Mouse (Mus musculus): ENCODE data around the gene Ccdc114.
A peak's percentile ranks its signal among the peaks of the same experiment; 100 is the strongest.
"Not testable (repeated sequence)": the region's sequence is repeated elsewhere in the genome, so short reads cannot be mapped to it uniquely, and the experiment has no call there.

Ccdc114 gene

DNA sequence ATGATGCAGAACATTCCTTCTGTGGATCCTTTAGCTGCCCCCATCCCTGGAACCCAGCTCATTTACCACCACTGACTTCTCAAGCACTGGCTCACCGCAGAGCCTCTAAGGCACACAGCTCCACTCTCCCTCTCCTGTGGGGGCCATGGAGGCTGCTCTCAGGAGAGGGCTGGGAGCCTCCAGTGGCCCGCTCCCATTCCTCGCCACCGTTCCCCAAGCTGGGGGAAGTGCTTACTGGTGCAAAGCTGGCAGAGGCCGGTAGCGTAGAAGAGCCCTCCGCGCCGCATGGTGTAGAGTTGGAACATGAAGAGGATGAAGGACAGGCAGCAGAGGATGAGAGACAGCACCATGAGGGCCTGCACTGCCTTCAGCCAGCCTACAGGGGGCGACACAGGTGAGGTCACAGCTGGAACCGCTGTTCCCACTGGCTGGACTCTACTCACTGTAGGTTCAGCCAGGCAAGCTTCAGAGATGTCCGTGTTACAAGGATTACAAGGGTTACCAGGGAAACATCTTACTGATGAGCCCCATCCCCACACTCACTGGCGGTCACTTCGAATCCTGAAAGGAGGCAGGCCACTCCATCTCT, 4.7 kb upstream of the Ccdc114 start:
- DNase-seq, result no peak

DNA sequence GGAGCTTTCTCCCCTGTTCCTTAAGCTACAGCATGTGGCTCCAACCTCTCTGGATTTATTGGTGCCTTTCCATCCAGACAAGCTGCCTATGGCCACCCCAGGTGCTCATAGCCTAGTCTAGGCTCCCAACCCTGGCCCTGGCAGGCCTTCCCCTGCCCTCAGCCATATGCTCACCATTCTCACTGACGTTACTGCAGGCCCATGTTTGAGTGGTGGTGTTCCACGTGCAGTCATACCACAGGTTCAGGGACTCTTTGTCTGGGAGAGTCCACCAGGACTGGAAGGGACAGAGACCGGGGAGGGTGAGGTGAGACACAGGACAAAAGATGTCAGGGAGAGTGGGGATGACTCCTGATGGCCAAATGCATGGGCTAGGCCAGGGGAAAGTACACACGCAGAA, 4.1 kb upstream of the Ccdc114 start:
- no peak for DNase-seq

DNA sequence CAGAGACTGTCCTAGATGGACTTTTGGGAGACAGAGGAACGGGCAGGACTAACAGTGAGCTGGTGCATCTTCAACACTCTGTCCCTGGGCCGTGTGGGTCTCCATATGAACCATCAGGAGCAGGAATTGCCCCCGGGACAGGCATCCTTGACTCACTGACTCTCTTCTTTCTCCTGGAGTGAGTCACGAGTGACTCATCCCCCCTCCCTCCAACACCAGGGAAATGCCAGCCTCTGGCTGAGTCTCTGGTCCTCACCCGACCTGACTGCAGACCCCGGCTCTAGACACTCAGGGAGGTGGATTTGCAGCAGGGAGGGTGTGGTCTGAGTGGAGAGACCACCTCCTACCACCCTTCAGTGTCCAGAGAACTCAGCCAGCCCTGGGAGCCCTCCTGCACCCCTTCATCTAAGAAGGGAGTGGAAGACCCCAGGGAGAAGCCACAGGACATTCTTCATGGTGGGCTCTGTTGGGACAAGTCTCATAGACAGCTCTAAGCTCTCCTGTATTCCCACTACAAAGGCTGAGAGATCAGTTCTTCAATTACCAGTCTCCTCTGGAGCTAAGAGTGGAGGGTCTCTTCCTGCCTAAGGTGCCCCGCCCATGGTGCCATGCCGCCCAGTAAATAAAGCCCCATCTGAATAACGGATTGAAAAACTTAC, 3.2 kb upstream of the Ccdc114 start:
- no peak for DNase-seq

DNA sequence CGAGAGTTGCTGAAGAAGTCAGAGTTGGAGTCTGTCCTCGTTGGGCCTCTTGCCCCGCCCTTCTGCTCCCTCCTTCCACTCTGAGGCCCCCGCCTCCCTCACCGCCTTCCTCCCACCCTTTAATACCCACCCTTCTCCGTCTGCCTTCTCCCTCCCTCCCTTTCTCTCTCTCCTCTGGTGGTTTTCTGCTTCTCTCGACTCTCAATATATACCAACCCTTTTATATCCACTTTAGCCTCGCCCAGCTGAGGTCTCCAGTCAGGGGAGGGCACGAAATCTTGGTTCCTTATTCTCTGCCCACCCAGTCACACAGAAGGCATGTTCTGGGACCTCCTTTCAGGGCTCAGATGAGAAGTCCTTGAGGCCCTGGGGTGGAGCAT, 2.6 kb upstream of the Ccdc114 start, which contains the start of gene Emp3:
TSS of gene Emp3 (minus strand) at position 163 of the 380 bp plus-strand sequence.
- DNase-seq, result peak; percentile 63

DNA sequence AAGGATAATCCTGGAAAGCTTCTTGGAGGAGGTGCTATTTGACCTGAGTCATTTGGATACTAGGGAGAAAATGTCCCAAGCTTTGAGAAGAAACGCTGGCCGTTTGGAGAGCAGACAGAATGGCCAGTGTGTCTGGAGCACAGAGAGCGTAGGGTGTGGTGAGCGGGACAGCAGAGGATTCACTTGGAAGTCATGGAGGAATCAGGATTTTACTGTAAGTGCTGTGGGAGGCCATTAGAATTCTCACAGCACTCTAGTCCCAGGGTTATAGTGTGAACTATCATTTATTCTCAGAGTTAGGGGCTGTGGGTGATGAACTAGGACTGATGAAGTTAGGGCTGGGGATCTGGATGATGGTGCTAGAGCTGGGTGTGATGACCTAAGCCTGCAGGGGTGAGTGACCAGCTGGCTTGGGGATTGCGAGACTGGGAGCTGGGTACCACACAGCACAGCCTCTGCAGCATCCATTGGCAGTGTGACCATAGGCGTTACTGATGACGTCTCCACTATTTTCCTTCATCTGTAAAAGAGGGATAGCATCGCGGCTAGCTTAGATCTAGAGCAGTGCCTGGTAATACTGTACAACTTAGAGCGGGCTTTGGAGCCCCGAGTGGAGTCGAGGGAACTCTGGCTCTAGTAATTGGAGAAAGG, 1.8 kb upstream of the Ccdc114 start:
- DNase-seq, result no peak

DNA sequence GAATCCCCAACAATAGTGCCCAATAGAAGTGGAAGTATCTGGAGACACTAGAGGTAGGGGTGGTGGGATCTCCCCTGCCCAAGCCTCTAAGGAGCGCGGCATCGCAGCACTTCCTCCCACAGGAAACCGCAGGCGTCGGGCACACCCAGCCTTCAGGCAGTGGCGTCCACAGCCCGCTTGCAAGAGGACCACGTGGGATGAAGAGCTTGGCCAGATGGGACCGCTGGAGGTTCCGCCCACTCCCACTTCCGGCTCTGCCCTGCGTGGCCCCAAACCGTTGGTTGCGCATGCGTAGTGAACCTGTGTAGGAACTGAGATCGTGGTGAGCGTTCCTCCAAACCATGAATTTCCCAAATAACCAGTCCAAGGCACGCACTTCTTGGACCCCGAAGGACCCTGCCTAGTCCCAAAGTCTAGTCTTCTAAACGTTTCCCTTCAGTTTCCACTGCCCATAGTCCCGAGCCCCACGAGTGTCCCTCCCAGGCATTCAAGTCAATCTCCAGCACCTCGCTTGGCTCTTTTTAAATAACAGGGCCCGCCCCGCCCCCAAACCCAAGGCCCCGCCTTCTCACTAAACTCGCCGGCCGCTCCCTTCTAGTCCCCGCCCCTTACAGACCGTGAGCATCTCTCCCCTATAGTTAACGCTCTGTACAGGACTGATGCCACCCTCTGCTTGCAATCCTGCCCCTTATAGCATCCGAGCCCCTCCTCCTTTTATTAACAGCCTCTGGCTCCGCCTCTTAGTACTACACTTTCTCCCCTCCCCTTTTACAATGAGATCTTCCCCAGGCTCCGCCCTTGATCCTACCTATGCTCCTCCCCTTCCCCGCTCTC, 727 bp upstream of the Ccdc114 start:
- DNase-seq, result peak; percentile 97

DNA sequence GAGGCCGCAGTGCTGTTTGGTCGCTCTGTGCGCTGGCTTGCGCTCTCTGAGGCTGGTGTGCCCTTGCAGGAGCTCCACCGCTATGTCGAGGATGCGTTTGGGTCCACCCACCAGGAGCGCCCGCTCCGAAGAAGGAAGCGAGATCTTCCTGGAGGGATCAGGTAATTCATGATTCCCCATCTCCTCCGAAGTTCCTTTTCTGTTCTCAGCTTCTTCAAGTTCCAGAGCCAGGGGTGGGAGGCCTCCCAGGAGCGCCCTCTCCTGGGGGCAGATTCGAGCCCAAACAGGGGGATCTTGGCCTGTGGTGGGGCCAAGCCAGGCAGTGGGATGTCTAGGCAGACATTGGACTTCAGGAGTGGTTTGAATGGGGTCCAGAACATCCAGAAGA, 551 bp downstream of the Ccdc114 start:
- peak; percentile 57 for DNase-seq

DNA sequence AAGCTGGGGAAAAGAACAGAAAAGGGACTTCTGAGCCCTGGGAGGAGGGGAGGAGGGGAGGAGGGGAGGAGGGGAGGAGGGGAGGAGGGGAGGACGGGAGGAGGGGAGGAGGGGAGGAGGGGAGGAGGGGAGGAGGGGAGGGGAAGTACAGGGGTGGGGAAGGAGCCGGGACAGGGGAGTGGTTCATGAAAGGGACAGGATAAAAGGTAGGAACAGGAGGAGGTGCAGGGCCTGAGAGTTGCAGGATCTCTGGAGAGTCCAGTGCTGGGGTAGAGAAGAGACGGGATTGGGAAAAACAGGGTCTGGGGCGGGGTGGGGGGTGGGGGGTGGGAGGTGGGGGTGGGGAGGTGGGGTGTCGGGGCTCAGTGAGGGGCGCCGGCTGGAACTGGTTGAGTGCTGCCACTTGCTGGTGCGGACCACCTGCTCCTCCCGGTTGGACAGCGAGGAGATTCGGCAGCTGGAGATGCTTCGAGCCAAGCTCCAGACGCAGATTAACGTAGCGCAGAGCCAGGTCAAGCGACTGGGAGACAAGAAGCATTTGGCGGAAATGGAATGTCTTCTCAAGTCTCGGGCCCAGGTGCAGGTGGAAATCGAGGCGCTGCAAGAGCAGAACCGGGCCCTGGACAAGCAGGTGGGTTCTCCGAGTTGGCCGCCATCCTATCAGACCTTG, 4.9 kb downstream of the Ccdc114 start:
- DNase-seq, result no peak

DNA sequence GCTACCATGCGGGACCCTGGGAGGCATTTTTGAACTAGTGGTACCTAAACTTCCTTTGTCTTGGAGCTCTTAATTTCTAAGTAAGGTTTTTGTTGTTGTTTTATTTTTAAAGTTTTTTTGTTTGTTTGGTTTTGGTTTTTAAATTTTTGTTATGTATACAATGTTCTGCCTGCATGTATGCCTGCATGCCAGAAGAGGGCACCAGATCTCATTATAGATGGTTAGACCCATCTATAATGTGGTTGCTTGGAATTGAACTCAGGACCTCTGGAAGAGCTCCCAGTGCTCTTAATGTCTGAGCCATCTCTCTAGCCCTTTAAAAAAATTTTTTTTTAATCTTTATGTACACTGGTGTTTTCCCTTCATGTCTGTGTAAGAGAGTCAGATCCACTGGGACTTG, 5.8 kb downstream of the Ccdc114 start:
- DNase-seq, result no peak

DNA sequence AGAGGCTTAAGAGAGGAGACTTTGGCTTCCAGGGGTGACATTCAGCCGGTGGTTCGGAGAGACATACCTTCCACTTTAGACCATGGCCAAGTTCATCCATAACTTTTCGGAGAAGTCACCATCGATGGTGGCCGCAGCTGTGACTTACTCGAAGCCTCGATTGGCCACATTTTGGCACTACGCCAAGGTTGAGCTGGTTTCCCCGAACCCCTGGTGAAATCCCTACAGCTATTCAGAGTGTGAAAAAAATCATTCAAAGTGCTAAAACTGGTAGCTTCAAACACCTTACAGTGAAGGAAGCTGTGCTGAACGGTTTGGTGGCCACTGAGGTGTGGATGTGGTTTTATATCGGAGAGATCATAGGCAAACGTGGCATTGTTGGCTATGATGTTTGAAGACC, 9.9 kb downstream of the Ccdc114 start:
- DNase-seq, result not testable (repeated sequence)

DNA sequence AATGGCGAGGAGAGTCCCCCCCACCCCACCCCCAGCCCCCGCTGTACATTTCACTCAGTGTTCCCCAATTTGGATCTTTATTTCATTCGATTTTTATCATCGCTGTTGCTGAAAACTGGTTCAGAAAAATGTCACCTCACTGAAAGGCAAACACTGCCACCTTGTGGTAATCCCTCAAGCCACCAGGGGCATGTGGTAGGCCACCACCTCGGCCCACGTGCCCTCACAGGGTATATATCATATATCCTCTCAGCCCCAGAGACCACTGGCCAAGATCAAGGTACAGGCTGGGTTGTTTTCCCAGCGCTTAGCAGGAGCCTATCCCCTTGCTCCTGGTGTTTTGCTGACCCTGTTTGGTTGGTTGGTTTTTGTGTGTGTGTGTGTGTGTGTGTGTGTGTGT, 11.2 kb downstream of the Ccdc114 start:
- DNase-seq, result peak; percentile 72

DNA sequence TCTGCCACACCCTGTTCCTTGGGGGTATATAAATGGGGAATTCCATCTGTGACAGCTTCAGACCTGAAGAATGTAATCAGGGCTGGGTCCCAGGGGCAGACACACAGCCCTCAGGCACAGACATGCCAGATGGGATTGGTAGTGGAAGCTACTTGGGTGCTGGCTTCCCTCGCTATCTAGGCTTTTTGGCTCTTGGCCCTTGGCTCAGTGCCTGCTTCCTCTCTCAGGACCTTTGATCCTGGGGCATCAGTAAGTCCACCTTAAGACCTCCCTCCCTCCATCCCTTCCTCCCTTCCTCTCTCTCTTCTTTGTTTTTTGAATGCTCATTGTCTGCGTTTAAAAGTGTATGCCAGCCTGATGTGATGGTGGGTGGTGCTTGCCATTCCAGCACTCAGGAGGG, 16.0 kb downstream of the Ccdc114 start:
- DNase-seq, result peak; percentile 50

DNA sequence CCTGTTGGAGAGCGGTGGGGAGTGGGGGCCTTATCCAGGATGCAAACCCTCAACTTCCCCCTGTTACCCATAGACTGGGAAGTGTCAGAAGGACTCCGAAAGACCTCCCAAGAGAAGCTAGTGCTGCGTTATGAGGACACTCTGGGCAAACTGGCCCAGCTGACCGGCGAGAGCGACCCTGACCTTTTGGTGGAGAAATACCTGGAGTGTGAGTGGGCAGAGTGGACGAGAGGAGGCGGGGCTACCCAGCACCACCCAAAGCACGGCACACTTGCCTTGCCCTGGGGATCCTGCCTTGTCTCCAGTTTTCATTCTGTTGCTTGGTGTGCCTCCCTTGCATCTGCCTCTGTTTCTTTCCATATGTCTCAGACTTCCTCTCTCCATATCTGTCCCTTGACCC, 18.1 kb downstream of the Ccdc114 start:
- DNase-seq, result no peak

DNA sequence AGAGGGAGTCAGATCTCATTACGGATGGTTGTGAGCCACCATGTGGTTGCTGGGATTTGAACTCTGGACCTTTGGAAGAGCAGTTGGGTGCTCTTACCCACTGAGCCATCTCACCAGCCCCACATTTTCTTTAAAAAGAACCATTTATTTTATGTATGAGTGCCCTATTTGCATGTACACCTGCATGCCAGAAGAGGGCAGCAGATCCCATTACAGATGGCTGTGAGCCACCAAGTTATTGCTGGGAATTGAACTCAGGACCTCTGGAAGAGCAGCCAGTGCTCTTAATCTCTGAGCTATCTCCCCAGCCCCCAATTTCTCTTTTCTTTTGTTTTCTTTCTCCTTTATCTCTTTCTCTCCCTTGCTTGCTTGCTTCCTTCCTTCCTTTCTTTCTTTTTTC, 19.4 kb downstream of the Ccdc114 start:
- DNase-seq, result not testable (repeated sequence)

DNA sequence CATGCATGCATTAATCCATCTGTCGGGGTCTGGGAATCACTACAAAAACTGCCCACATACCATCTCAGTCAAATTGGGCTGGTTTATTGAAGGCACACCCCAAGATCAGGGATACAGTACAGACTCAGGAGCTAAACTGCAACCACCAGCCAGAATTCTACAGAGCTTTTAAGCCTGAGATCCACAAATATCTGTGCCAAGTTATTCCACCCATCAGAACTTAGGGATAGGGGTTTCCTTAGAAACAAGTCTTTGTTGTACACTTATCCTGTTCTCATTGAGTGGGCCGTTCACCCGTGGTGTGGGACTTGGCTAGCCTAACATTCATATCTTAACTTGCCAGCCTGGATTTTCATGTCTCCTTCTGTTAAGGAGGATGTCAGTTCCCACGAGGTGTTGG, 25.2 kb downstream of the Ccdc114 start:
- DNase-seq, result no peak

DNA sequence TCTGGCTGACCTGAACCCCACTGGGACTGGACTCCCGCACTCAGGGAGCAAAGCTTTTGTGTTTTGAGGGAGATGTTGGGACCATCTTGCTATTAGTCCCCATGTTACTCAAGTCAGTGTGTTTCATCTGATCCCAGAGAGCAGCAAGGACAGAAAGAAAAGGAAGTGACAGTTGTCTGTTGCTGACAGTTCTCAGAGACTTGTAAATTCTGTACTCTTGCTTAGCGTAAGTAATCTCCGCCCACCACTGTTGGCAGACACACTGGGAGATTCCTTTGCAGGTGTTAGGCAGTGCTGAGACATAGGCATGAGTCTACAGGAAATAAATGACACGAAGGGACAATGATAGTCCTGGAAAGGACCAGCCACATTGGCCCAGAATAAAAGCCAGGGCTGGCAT, 32.7 kb downstream of the Ccdc114 start:
- no peak for DNase-seq

DNA sequence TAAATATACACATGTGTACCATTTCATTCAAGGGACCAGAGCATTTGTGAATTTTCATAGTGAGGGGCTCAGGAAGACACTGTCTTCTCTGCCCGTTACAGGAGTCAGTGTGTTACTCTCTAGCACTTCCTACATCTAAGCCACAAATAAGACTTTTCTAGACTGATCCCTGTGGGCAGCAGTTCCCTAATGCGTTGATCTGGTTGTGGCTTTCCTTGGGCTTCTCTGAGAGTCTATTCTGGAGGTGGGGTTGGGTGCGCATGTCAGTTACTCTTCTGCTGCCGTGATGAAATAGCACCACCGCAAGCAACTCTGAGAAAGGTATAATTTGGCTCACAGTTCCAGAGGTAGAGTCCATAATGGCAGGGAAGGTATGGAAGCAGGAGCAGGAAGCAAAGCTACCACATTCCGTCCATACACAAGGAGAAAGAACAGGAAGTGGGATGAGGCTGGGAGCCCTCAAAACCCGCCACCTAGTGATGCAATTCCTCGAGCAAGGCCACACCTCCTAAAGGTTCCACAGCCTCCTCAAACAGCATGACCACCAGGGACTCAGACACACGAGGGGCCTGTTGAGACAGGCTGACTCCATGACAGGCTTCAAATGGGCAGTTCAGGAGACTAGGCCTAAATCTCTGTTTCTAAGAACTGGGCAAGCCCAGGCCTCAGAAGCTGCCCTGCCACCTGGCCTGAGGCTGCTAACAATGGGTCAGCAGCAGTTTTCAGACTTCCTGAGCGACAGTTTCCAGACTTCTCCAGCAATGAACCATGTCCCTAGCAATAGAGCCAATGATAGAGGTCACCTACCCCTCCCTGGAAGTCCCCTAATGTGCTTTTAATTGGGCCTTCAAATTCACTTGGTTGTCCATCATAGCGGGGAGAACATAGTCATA, 48.2 kb downstream of the Ccdc114 start:
- DNase-seq, result no peak

DNA sequence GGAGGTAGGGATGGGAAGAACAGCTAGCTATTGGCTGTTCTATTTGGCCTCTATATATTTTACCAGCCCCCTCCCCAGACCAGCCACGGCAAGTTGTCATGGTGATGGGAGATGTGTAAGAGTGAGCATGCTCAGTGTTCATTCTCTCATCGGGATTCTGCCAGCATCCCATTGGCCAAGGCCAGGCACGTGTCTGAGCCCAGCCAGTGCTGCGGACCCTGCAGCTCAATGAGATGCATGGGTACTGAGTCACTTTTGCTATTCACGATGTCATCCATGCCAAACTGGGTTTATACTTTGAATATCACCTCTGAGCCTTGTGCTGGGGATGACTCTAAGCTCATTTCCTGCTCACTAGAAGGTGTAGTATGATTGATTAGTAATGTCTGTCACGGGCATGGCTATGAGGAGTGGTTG, 49.4 kb downstream of the Ccdc114 start:
- no peak for DNase-seq

DNA sequence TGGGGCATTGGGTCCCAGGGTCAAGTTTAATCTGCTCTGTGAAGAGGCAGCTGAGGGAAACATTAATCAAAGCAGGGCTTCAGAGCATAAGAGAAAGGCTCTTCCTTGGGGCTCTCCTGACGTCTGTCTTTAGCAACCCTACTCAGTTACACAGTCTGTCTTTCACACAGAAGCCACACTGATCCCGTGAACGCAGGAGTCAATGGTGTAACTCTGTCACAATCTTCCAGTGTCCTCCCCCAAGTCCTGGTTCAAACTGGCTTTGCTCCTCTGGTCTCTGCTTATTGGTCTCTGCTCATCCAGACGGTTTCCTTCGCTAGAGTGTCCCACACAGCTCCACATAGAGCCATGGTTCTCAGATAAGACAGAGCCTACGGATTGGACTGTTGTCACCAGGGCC, 50.2 kb downstream of the Ccdc114 start:
- no peak for DNase-seq

DNA sequence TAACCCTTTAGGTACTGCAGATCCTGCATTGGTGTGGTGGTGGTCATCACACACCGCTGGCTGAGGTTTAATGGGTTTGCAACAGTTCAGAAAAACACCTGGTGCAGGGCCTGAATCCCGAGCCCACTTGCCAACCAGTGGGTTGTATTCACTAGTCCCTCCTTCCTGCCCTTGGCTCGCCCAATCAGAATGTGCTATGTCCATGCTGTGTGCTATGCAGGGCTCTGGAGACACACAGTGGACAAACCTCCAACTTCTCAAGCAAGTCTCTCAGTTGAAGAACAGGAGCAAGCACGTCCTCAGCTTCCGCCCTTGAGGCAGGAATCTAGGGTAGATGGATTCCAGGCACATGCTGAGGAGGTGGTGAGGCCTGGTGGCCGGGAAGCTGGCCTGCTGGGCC, 50.6 kb downstream of the Ccdc114 start:
- DNase-seq, result peak; percentile 7

DNA sequence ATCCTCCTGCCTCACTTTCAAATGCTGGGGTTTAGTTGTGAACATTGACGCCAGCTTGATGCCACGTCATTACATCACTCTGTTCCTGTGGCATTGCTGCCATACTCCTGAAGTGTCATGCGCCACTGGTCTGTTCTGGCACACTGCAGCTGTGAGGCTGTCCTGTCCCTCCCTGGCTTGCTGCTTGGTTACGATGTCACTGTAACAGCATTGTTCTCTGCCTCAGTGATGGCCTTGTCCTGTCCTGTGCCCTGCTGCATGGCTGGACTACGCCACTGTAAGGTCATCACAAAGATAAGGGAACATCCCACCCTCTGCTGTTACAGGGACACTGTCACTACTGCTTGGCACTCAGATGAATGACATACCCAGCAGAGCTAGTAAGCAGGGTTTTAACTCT, 57.7 kb downstream of the Ccdc114 start:
- DNase-seq, result no peak

DNA sequence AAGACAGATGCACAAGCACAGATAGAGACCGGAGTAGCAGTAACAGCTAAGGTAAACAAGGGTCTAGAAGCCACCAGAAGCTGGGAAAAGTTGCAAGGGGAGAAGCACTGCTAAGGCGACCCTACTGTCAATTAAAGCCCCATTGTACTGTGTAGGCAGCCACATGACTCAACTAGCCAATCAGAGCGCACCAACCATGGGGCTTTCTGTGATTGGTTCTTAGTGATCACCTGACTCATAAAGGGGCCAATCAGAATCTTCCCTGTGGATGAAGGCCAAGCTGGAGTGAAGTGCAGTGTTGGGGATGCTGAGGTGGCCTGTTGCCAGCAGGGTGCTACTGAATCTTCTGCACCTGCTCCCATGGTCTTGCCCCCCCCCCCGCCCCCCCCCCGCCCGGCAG, 63.0 kb downstream of the Ccdc114 start:
- no peak for DNase-seq
